Mouse (Mus musculus) layer of hippocampus, adult 11-12 months (tissue): Measurements from ENCODE around the gene Phldb3.
A peak's percentile ranks its signal among the peaks of the same experiment; 100 is the strongest.
"Not testable (repeated sequence)": the region's sequence is repeated elsewhere in the genome, so short reads cannot be mapped to it uniquely, and the experiment has no call there.

Source experiments
- DNase-seq: peaks from one replicate; pipeline ENCODE4 v3.0.0; 2022; ENCODE audit warnings: low spot score

Gene Phldb3

DNA sequence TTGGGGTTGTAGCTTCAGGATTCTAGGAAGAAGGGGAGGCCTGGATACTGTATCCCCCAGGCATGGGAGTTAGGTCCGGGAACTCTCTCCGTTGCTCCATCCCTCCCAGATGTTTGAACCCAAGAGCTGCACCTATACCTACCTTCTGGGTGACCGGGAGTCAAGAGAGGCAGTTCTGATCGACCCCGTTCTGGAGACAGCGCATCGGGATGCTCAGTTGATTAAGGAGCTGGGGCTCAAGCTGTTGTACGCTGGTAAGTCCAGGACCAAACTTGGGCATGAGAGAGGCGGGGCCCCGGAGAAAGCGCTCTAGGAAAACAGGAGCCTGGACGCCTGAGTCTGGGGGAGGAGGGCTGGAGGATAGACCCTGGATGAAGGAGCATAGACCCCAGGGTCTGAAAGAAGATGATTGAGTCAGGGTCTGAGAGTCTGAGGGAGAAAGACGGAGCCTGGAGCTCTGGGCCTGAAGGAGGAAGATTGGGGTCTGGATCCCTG lies 16.2 kb upstream of the Phldb3 start:
- no peak for DNase-seq

DNA sequence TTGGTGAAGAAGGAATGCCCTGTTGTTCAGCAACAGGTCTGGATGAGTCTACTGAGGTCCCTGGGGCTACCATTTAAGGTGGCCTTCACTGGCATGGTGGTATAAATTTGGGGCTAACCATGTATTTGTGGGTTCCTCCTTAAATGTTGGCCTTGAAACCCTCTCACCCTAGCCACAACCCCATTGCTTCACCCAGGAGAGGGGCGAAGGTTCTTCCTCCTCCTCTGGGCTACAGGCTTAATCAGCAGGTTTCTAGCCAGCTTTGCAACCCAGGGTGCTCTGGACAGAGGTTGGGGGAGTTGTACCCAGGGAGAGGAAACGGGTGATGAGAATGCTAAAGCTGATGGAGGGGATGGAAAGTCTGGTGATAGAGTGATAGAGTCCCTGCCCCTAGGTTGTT lies 15.1 kb upstream of the Phldb3 start:
- no peak for DNase-seq

DNA sequence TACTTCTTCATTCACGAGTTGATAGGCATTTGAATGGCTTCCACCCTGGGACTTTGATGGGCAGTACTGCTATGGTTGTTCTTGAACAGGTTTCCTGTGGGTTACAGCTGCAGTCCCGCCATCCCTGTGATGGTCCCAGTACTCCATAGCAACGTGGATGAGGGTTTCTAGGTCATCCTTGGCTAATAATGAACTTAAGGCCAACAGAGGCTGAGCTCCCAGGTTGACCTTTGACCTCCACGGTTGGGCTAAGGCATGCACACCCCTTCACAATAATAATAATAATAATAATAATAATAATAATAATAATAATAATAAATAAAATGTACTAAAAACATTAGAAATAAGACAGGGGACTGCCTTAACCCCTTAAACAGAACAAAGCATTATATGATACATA lies 12.4 kb upstream of the Phldb3 start:
- no peak for DNase-seq

DNA sequence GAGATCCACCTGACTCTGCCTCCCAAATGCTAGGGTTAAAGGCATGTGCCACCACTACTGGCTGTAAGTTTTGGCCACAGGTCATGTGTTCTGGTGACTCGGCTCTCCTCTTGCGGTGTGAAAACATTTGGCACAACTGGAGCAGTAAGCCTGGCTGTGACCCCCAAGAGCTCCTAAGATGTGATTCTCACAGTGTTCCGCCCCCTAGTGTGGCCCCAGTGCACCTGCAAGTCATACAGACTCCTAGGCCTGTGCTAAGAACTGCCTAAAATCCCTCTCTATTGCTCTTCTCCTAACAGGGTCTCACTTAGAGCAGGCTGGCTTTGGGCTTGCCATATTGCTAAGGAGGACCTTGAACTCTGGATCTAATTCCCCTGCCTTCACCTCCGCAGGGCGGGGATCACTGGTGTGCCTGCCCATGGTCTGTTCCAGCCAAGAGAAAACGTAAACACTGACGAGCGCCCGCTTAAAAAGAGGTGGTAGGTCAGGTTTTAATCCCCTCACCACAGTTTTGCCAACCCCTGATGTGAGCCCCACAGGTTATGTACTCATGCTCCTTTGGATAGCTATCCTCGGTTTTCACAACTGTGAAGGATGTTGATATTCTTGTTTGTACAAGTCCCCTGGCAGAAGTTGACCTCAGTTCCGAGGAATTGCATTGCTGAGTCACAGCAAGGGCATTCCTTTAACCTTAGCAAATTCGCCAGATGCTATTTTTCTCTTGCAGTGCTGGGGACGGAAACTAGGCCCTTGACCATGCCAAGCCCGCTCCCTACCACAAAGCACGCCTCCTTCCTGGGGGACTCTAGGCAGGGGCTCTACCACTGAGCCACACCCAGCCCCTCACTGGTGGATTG lies 11.1 kb upstream of the Phldb3 start:
- no peak for DNase-seq

DNA sequence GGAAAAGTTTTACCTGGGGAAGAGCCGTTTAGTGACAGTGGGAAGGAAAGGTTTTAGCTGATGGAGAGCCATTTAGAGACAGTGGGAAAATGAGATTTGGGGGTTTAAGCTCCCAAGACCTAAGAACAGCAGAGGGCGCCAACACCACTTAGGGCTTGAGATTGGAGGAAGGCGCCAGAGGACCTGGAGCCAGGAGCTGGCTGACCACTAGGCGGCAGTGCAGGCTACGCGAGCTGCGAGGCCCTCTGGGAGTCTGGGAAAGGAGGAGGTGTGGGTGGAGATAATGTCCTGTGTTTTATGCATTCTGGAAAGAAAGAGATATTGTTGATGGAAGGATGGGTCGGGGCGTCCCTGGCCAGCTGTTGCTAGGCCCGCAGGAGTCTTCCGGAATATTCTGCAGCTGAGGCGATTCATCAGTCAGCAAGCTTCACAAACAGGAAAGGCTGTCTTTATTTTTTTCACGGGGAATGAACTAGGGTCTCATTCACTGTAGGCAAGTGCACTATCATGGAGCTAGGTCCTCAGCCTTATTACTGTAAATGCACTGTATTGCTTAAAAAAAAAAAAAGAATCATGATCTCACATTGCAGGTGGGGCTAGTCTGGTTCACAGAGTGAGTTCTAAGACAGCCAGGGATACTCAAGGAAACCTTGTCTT lies 9.5 kb upstream of the Phldb3 start:
- peak; percentile 97 for DNase-seq

DNA sequence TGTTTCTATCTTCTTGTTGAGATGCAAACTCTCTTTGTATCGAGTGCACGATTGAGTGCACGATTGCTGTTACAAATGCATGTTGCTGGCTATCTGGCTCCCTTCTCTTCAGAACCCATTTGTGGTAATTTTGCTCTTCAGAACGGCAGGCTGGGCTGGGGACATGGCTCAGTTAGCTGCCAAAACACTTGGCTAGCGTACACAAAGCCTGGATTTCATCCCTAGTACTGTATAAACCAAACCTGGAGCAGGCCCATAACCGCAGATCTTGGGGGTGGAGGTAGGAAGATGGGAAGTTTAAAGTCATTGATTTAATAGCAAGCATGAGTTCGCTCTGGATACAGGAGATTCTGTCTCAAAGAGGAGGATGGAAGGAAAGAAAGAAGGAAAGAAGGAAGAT lies 5.0 kb upstream of the Phldb3 start:
- DNase-seq, result no peak

DNA sequence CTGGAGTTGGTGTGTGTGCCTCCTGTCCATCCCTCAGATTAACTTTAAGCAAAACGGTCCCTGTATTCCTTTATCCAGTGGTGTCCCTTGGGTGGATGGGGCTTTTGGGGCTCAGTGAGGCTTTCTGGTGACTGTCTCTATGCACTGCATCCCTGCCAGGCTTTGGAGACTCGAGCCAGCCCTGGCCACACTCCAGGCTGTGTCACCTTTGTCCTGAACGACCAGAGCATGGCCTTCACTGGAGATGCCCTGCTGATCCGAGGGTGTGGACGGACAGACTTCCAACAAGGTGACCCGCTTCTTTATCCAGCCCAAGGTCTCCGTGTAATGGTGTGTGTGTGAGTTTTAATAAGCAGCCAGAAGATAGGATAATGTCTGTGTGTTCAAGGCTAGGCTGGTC lies 4.5 kb upstream of the Phldb3 start:
- no peak for DNase-seq

DNA sequence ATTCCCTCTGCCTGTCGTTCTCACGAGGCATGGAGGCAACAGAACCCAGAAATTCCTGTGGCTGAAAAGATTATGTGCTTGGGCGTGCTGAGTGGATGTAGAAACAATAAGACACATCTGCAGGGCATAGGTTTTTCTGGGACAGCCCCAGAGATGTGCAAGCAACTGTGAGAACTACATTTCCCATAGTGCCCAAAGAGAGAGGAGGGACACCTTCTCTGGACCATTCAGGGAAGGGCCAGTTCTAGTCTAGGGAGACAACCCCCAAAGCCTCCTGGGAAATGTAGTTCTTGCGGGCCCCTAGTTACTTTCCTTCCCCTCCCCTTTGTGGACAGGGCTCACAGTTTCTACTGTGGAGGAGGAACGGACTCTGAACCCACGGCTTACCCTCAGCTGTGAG lies 2.5 kb upstream of the Phldb3 start:
- DNase-seq, result peak; percentile 53

DNA sequence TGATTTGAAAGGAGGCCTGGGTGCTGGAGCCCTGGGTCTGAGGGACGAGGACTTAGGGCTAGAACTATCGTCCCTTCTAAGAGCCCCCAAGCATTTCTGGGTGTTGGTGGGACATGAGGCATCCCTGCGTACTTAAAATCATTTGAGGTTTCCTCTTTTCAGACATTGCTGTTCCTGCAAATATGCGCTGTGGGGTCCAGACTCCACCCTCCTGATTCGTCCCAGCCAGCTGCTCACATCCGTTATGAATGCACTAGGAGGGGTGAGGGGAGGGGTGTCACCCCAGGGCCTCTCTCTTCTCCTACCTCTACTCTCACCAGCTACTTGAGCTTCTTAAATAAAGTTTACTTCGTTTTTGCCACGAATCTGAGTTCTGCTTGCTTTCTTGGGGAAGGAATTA lies 2.0 kb upstream of the Phldb3 start:
- DNase-seq, result no peak

DNA sequence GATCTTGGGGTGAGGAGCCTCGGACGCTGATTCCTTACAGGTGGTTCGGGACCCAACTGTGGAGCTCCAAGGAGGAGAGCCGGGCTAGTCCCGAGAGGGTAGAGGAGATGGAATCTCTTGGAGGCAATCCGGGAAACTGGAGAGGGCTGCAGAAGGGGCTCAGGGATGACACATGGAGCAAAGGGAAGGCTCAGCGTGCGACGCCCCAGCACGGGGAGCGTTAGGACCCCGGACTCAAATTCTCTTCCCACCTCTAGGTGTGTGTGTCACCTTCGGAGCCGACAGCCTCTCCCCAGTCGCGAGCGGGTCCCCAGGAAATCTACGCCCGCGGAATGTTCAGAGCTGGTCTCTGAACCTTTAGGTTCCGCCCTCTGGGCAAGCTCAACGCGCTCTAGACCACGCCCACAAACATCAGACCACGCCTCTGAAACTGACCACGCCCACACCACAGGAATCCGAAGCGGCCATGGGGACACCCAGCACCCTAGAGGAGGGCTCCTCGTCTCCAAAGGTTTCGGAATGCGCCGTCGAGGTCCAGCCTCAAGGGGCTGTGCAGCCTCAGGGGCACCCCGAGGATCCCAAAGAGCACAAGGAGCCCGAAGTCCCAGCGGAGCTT lies 424 bp downstream of the Phldb3 start:
- peak; percentile 74 for DNase-seq

DNA sequence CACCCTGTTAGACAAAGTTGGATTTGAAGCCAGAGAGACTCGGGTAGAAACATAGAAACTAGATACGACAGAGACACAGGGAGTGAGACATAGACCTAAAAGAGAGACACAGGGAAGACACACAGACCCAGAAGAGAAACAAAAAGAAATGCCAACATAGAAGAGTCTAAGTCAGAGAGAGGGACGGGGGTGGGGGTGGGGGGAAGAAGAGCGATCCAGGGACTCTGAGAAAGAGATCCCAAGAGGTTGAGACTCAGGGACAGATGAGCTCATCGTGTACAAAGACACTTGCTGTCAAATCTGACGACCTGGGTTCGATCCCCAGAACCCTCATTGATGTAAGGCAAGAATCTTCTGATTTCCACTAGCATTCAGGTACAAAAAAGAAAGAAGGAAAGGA lies 1.1 kb downstream of the Phldb3 start:
- no peak for DNase-seq

DNA sequence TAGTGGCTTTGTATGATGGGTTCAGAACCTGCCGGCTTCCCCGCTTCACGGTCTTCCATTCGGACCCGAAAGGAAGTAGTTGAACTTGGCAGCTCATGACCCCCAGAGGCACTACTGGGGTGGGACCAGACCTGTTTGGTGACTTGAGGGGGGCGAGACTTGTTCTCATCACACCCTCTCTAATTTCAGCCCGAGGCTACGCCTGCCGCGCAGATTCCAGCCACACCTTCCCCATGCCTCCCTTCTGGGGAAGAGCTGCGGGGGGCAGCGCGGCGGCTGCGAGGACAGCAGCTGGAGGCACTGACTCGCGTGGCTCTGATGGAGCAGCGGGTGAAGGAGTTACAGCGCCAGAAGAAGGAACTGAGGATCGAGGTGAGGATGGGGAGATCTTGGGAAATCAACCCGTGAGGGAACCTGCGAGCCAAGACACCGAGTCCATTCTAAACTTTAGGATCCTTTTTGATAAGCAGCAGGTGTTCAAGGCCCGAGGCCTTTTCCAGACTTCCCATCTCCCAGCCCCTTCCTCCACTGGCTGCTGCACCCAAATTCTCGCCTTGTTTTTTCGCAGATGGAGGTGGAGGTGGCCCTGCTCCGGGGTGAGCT lies 1.8 kb downstream of the Phldb3 start:
- no peak for DNase-seq

DNA sequence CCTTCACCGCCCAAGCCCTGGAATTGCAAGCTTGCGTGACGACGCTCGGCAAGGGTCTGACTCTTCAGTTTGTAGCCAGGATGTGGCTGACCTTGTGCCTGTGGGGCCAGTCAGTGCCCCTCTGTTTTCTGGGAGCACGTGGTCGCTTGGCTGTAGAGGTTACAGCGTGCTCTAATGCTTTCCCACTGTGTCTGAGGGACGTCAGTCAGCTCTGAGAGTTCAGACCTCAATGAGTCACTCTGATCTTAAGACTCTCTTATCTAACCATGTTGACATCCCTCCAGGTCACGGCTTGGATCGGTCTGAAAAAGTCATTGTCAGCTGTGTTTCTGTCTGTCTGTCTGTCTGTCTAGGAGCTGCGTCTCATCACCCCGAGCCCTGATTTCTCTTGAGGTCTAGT lies 4.3 kb downstream of the Phldb3 start:
- DNase-seq, result no peak

DNA sequence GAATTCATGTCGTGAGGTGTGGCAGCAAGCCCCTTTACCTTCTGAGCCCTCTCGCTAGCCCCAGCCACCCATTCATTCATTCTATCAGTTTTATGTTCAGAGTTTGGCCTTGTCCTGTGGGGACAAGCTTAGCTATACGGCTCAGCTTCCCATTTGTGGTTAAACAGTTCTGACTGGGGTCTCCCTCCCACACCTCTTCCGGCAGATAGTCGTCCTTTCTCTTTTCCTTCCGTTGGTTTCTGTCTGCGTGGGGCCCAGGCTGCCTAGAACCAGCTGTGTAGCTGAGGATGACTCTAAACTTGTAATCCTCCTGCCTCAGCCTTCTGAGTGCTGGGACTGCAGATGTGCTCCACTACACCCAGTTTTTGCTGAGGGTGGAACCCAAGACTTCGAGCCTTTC lies 7.2 kb downstream of the Phldb3 start:
- no peak for DNase-seq

DNA sequence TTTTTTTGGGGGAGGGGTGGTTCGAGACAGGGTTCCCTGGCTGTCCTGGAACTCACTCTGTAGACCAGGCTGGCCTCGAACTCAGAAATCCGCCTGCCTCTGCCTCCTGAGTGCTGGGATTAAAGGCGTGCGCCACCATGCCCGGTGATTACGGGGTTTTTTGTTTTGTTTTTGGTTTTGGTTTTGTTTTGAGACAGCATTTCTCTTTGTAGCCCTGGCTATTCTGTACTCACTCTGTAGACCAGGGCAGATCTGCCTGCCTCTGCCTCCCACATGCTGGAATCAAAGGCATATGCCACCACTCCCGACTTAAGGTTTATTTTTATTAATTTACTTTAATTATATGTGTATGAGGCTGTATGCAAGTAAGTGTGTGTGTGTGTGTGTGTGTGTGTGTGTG lies 7.8 kb downstream of the Phldb3 start:
- DNase-seq, result not testable (repeated sequence)

DNA sequence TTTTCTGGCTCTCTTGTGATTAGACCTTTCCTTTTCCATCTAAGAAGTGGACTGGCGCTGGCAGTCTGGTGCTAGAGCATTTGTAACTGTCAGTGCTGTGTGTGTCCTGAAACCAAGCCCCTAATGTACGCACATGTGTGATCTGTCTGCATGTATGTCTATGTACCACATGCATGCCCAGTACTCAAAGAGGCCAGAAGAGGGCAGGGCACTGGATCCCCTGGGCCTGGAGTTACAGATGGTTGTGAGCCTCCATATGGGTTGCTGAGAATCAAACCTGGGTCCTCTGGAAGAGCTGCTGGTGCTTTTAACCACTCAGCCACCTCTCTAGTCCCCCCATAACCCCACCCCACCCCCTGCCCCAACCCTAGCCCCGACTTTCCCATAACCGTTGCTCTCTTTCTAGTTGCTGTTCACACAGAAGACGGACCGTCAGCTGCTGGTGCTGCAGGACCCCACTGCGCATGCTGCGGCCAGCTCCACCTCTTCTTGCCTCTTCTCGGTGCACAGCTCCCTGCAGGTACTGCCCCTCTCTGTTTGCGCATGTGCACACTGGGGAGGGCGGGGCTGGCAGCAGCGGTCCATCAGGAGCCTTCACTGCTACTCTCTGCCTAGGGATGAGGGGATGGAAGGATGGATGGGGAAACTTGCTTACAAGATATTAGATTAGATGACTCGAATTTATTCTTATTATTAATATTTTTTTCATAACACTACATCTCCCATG lies 9.3 kb downstream of the Phldb3 start:
- no peak for DNase-seq

DNA sequence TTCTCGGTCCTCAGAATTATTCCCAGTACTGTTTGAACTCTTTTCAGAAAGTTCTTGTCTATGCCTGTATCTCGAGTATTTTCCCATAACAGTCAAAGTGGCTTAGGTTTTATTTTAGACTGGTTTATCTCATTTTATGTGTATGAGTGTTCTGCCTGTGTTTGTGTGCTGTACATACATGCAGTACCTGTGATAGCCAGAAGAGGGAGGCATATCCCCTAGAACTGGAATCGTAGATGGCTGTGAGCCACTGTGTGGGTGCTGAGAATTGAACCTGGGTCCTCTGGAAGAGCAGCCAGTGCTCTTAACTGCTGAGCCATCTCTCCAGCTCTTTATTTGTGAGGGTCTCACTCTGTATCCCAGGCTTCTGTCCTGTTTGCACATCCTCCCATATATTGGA lies 10.6 kb downstream of the Phldb3 start:
- no peak for DNase-seq

DNA sequence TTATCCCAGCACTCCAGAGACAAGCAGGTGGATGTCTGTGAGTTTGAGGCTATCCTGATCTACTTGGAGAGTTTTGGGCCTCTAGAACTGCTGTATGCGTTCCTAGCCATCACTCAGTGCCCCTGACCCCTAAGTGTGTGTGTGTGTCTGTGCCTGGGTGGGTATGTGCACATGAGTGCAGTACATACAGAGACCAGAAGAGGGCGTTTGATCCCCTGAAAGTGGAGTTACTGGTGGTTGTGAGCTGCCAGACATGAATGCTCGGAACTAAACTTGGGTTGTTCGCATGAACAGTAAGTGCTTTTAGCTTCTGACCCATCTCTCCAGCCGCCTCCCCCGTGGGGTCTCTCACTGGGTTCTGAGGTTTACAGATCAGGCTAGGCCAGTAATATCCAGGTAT lies 12.4 kb downstream of the Phldb3 start:
- no peak for DNase-seq

DNA sequence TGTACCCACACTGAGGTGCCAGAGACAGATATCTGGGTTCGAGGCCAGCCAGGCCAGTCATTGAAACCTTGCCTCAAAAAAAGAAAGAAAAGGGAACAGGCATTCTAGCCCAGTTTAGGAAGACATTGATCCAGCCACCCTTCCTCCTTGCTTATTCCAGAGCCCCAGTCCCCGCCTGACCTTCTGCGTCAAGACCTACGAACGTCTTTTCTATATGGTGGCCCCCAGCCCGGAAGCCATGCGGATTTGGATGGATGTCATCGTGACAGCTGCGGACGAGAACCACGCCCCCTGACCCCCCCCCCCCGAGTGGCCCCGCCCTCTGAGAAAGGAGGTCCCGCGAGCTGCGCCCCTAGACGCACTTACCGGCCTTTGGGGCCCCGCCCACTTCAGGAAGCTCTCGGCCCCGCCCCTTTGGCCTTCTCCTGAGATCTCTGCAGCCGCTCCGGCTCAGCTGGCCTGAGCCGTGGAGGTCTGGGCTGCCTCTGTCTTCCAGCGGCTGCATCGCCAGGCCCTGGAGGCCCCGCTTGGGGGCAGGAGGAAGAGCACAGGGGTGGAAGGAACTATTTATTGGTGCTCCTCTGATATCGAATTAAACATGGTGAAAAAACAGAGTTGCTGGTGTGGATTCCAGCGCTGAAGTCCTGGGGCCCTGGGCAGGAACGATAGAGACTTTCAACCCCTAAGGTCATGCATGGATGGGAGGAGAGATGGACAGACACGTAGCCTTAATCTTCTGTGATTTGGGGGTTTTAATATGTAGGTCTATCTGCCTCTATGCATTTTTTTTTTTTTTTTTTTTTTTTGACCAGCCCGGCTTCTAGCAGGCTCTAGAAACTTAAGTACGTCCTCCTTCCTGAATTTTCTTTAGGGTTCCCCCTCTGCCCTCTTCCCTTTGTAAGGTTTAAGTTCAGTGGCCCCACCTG lies 18.4 kb downstream of the Phldb3 start:
- DNase-seq, result peak; percentile 69

DNA sequence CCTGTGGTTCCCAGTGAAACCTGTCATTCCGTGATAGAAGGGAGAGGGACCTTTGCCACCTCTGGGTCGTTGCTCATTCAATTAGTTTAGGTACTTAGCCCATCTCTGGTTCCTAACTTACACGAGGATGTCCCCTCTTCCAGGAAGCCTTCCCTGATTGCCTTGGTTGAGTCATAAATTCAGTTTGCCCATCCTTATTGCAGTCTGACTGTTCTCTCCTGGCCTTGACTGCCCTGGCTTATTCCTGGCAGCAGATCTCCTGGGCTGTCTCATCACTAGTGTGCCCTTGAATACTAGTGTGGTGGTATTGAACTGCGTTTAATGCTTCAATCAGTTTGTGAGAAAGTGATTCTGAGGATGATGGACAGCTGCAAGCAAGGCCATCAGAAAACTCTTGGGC lies 19.1 kb downstream of the Phldb3 start:
- DNase-seq, result no peak
